Mouse (Mus musculus) bone marrow macrophage, adult 2 months (primary cell): ENCODE results near the gene Klhdc7b.

Experiments
- CTCF ChIP-seq: IDR thresholded peaks from 2 replicates; pipeline ENCODE4 v1.5.1; 2012; ENCODE audit warnings: low read depth, mild to moderate bottlenecking, low read length, moderate library complexity
- POLR2A ChIP-seq: IDR thresholded peaks from 2 replicates; pipeline ENCODE4 v1.6.1; 2012; ENCODE audit warnings: mild to moderate bottlenecking, low read depth, low read length, borderline replicate concordance

- no peak for TF ChIP-seq POLR2A
- TF ChIP-seq CTCF, result no peak
Observed at GRCm38 (mm10) chr15:89432946-89433345, 48.2 kb downstream of the Klhdc7b start.
